18 mouse cellular contexts compared by ENCODE assay signal in the genomic region with DNA sequence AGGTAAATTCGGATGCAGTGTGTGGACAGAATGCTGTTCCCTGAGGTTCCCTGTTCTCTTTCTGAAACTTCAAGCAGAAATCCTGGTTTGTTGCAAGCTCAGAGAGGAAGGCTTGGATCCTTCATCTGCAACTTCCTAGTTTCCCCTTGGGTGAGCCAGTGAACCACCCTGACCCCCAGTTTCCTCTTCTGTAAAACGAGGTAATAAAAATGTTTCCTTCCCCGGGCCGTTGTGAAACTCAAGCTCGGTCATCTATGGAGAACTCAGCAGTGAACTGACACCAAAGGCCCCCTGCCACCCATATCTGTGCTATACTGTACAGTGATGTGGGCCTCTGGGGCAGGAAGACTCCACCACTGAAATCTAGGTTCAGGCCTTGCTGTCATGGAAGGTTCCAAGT.
DNase-seq lines count a peak whose midpoint lies in the region; ATAC-seq and TF ChIP-seq lines count a peak whose summit lies in the region.
"Had no signal": no experiment of that assay in that cellular context is flagged by ENCODE, and none has a peak within 500 bp of the region (broad histone marks: within the 10 kb centered on the region; RNA-seq: fewer than 3 reads in every experiment).

No protein-coding gene starts in this region.

- in situ Hi-C loops in CH12.LX (cut with MboI; ENCODE audit: low pct_ligation_motif_present, low pct_unique_long_range_greater_than_20kb, low sequenced_read_pairs): no loop called here

- no peak for TF ChIP-seq CTCF in liver, adult 2 months (IDR thresholded peaks at IDR 0.05; ENCODE audit: low read depth, low read length)
- no peak for TF ChIP-seq CTCF in CH12.LX (conservative IDR thresholded peaks at IDR 0.05 in 1 of 2, IDR thresholded peaks at IDR 0.05 in 1 of 2; ENCODE audit: low read depth in 2 of 2, low read length in 2 of 2)

- no peaks in the 10 kb centered on the region for H3K36me3 ChIP-seq in liver, adult 2 months (ENCODE audit: control insufficient read depth, insufficient read depth, low read length)
- H3K36me3 ChIP-seq in liver, embryonic 12.5 days: no peaks in the 10 kb centered on the region
- H3K36me3 ChIP-seq in CH12.LX (replicated peaks in 1 of 2; ENCODE audit: control insufficient read depth in 1 of 2, insufficient read depth in 1 of 2, low read length in 1 of 2): no peaks in the 10 kb centered on the region
- no peaks in the 10 kb centered on the region for H3K36me3 ChIP-seq in kidney, embryonic 16.5 days (ENCODE audit: insufficient read depth, low read length)
- H3K36me3 ChIP-seq in forebrain, embryonic 12.5 days (replicated peaks): no peaks in the 10 kb centered on the region
- H3K36me3 ChIP-seq: embryonic facial prominence, embryonic 15.5 days; G1E; heart, embryonic 15.5 days; hindbrain, embryonic 10.5 days; liver, embryonic 13.5 days; lung, embryonic 15.5 days had no signal

- no peak overlapping the region for H3K4me3 ChIP-seq in liver, adult 2 months (ENCODE audit: insufficient read depth, low read depth, low read length)
- H3K4me3 ChIP-seq in liver, embryonic 12.5 days: no peak overlapping the region
- no peak overlapping the region for H3K4me3 ChIP-seq in CH12.LX (replicated peaks in 1 of 3; ENCODE audit: low read depth in 2 of 3, low read length in 2 of 3, poor library complexity in 1 of 3)
- no peak overlapping the region for H3K4me3 ChIP-seq in kidney, embryonic 16.5 days (ENCODE audit: low read length)
- H3K4me3 ChIP-seq in forebrain, embryonic 12.5 days (replicated peaks): no peak overlapping the region
- H3K4me3 ChIP-seq: embryonic facial prominence, embryonic 15.5 days; heart, embryonic 15.5 days; hindbrain, embryonic 10.5 days; liver, embryonic 13.5 days; lung, embryonic 15.5 days had no signal

- H3K4me2 ChIP-seq in liver, embryonic 12.5 days: no peak overlapping the region
- no peak overlapping the region for H3K4me2 ChIP-seq in CH12.LX (ENCODE audit: insufficient read depth, low read depth, poor library complexity, severe bottlenecking)
- no peak overlapping the region for H3K4me2 ChIP-seq in kidney, embryonic 16.5 days (replicated peaks; ENCODE audit: low read depth, low read length)
- H3K4me2 ChIP-seq in forebrain, embryonic 12.5 days: no peak overlapping the region
- H3K4me2 ChIP-seq: embryonic facial prominence, embryonic 15.5 days; heart, embryonic 15.5 days; liver, embryonic 13.5 days; lung, embryonic 15.5 days had no signal

- no peak for ATAC-seq in liver, embryonic 12.5 days
- 0 out of 2 replicates have a peak, but pooled peaks have one; percentile 41 for ATAC-seq in kidney, embryonic 16.5 days (ENCODE audit: low FRiP score, low TSS enrichment)
- peak; percentile 41; the same call in 1 of the 2 replicates for ATAC-seq in monocyte, adult 5-6 weeks (replicated peaks; ENCODE audit: insufficient number of reproducible peaks, low FRiP score, low TSS enrichment, poor library complexity, severe bottlenecking)
- no peak for ATAC-seq in forebrain, embryonic 12.5 days (ENCODE audit: low FRiP score)

- no peak overlapping the region for H3K27ac ChIP-seq in liver, adult 2 months (replicated peaks; ENCODE audit: insufficient read depth, low read depth, low read length)
- no peak overlapping the region for H3K27ac ChIP-seq in liver, embryonic 12.5 days
- no peak overlapping the region for H3K27ac ChIP-seq in CH12.LX (ENCODE audit: insufficient read depth, low read depth)
- peak overlapping the region; percentile 47 for H3K27ac ChIP-seq in kidney, embryonic 16.5 days (ENCODE audit: low read length)
- H3K27ac ChIP-seq in forebrain, embryonic 12.5 days: no peak overlapping the region
- H3K27ac ChIP-seq: embryonic facial prominence, embryonic 15.5 days; heart, embryonic 15.5 days; hindbrain, embryonic 10.5 days; liver, embryonic 13.5 days; lung, embryonic 15.5 days had no signal

- TF ChIP-seq POLR2A in liver, adult 2 months (IDR thresholded peaks at IDR 0.05; ENCODE audit: extremely low read depth, insufficient read depth, low read length): no peak
- no peak for TF ChIP-seq POLR2A in CH12.LX (IDR thresholded peaks at IDR 0.05; ENCODE audit: low read depth, low read length)

- H3K4me1 ChIP-seq in liver, adult 2 months (ENCODE audit: control insufficient read depth, insufficient read depth, low read length): no peaks in the 10 kb centered on the region; the same call in 1 of the 2 replicates
- H3K4me1 ChIP-seq in liver, embryonic 12.5 days: peaks cover 12% of the 10 kb centered on the region
- H3K4me1 ChIP-seq in CH12.LX (ENCODE audit: control insufficient read depth in 1 of 2, insufficient read depth in 2 of 2): peaks cover 3 to 17% of the 10 kb centered on the region in 2 experiments; a peak in 2 of 4 replicates
- peaks cover 39% of the 10 kb centered on the region for H3K4me1 ChIP-seq in kidney, embryonic 16.5 days (ENCODE audit: insufficient read depth, low read length)
- H3K4me1 ChIP-seq in forebrain, embryonic 12.5 days: peaks cover 6% of the 10 kb centered on the region; the same call in 1 of the 2 replicates
- H3K4me1 ChIP-seq: liver, embryonic 13.5 days had no signal

- peak; percentile 36 for DNase-seq in liver, adult 2 months (ENCODE audit: extremely low read depth, low read depth, low spot score)
- DNase-seq in CH12.LX (ENCODE audit: extremely low read depth): peak; percentile 19
- DNase-seq in right cerebral cortex, adult 18-20 months: no peak
- DNase-seq: cerebellum, postnatal 10 days; embryo, embryonic 11 days; layer of hippocampus, postnatal 36 days; left cerebral cortex, postnatal 4 days; liver, embryonic 13.5 days; right cerebral cortex, postnatal 4 days had no signal

- no peak for TF ChIP-seq EP300 in CH12.LX (IDR thresholded peaks at IDR 0.05; ENCODE audit: low read length)

- H3K9ac ChIP-seq in liver, adult 2 months (ENCODE audit: low read depth, low read length): no peak overlapping the region
- H3K9ac ChIP-seq in liver, embryonic 12.5 days: no peak overlapping the region
- no peak overlapping the region for H3K9ac ChIP-seq in CH12.LX (ENCODE audit: insufficient read depth, low read depth)
- no peak overlapping the region for H3K9ac ChIP-seq in kidney, embryonic 16.5 days (replicated peaks; ENCODE audit: low read length)
- H3K9ac ChIP-seq in forebrain, embryonic 12.5 days: no peak overlapping the region
- H3K9ac ChIP-seq: embryonic facial prominence, embryonic 15.5 days; heart, embryonic 15.5 days; liver, embryonic 13.5 days; lung, embryonic 15.5 days had no signal

- 75% methylated on average over 5 of the region's 5 CpGs for WGBS in liver, adult 2 months
- WGBS in liver, embryonic 12.5 days (ENCODE audit: insufficient replicate concordance): 44% methylated on average over 5 of the region's 5 CpGs
- WGBS in kidney, embryonic 16.5 days: 18% methylated on average over 5 of the region's 5 CpGs
- WGBS in forebrain, embryonic 12.5 days: 85% methylated on average over 5 of the region's 5 CpGs

- no peak for TF ChIP-seq RAD21 in CH12.LX (IDR thresholded peaks at IDR 0.05; ENCODE audit: low read depth, low read length)

- H3K79me2 ChIP-seq in liver, adult 2 months (ENCODE audit: control insufficient read depth, insufficient read depth, low read length): no peaks in the 10 kb centered on the region
- H3K79me2 ChIP-seq in CH12.LX (replicated peaks; ENCODE audit: control insufficient read depth, extremely low read depth, insufficient read depth, poor library complexity, severe bottlenecking): no peaks in the 10 kb centered on the region

- no peaks in the 10 kb centered on the region for H3K9me3 ChIP-seq in liver, embryonic 12.5 days (replicated peaks)
- peaks cover 5% of the 10 kb centered on the region for H3K9me3 ChIP-seq in CH12.LX (replicated peaks; ENCODE audit: low read length)
- 0 out of 2 replicates have a peak, but pooled peaks cover 2% of the 10 kb centered on the region for H3K9me3 ChIP-seq in kidney, embryonic 16.5 days (ENCODE audit: low read length)
- H3K9me3 ChIP-seq in forebrain, embryonic 12.5 days: no peaks in the 10 kb centered on the region
- H3K9me3 ChIP-seq: embryonic facial prominence, embryonic 15.5 days; G1E; heart, embryonic 15.5 days; hindbrain, embryonic 10.5 days; liver, embryonic 13.5 days; lung, embryonic 15.5 days had no signal

- dilution Hi-C loops in CH12.LX (cut with MboI; ENCODE audit: extremely low pct_ligation_motif_present, extremely low pct_unique_long_range_greater_than_20kb, low sequenced_read_pairs): no loop called here

- H3K27me3 ChIP-seq in liver, adult 2 months (ENCODE audit: control insufficient read depth, insufficient read depth, low read length): no peaks in the 10 kb centered on the region
- no peaks in the 10 kb centered on the region for H3K27me3 ChIP-seq in liver, embryonic 12.5 days (replicated peaks)
- no peaks in the 10 kb centered on the region for H3K27me3 ChIP-seq in CH12.LX (replicated peaks)
- no peaks in the 10 kb centered on the region for H3K27me3 ChIP-seq in kidney, embryonic 16.5 days (ENCODE audit: insufficient read depth, low read length)
- H3K27me3 ChIP-seq in forebrain, embryonic 12.5 days: 0 out of 2 replicates have a peak, but pooled peaks cover 5% of the 10 kb centered on the region
- H3K27me3 ChIP-seq: embryonic facial prominence, embryonic 15.5 days; heart, embryonic 15.5 days; liver, embryonic 13.5 days; lung, embryonic 15.5 days had no signal

TF ChIP-seq in CH12.LX, 34 proteins besides CTCF, POLR2A, EP300 and RAD21:
- TF ChIP-seq BHLHE40 (IDR thresholded peaks at IDR 0.05; ENCODE audit: low read depth, low read length) (0 out of 2 replicates have a peak, but pooled peaks have one; percentile 7), IRF4 (IDR thresholded peaks at IDR 0.05; ENCODE audit: low read depth, low read length) (0 out of 2 replicates have a peak, but pooled peaks have one; percentile 18), ETS1 (conservative IDR thresholded peaks at IDR 0.05; ENCODE audit: low read depth, low read length) (no peak)

Comparison
In these comparisons a context has a peak if more than half of its experiments do, and no peak if none do; other contexts are left out.
1. ATAC-seq: peak in kidney, embryonic 16.5 days (single experiment) and monocyte, adult 5-6 weeks (single experiment); none in liver, embryonic 12.5 days (single experiment) and forebrain, embryonic 12.5 days (single experiment).